20 mouse cellular contexts compared by ENCODE assay signal in the genomic region with DNA sequence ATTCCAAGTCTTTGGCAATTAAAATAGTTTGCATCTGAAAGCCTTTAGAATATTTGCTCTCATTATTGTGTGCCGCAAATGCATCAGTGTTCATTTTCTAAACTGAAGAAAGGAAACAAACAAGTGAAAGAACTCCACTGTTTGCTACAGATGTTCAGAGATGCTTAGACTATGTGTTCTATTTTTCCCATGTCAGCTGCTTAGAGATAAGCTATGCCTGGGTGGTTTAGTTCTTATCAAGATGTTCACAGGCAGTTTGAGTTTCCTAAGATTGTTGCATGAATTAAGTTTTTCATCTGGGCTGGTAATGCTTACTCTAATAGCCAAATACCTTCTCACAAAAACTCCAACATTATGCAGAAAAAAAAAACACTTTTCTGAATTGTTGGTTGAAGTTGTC.
DNase-seq lines count a peak whose midpoint lies in the region; ATAC-seq and TF ChIP-seq lines count a peak whose summit lies in the region.
"Had no signal": no experiment of that assay in that cellular context is flagged by ENCODE, and none has a peak within 500 bp of the region (broad histone marks: within the 10 kb centered on the region; RNA-seq: fewer than 3 reads in every experiment).

No protein-coding gene starts in this region.

- H3K4me1 ChIP-seq in forebrain, embryonic 14.5 days (ENCODE audit: control insufficient read depth, insufficient read depth, low read length): no peaks in the 10 kb centered on the region
- no peaks in the 10 kb centered on the region for H3K4me1 ChIP-seq in forebrain, embryonic 12.5 days
- H3K4me1 ChIP-seq in G1E (ENCODE audit: insufficient read depth, low read depth, low read length): no peaks in the 10 kb centered on the region
- no peaks in the 10 kb centered on the region for H3K4me1 ChIP-seq in forebrain, embryonic 16.5 days (replicated peaks; ENCODE audit: control insufficient read depth, insufficient read depth, low read length)
- H3K4me1 ChIP-seq: embryonic facial prominence, embryonic 10.5 days; embryonic facial prominence, embryonic 12.5 days had no signal

- TF ChIP-seq POLR2A in brain, embryonic 14.5 days (IDR thresholded peaks at IDR 0.05; ENCODE audit: borderline replicate concordance, extremely low read depth, insufficient read depth, insufficient read length, poor library complexity, severe bottlenecking): no peak

- intact Hi-C loops in left cerebral cortex, adult 2 months (cut with DNase I): no loop called here
- intact Hi-C loops in heart, postnatal 25 days (cut with DNase I): no loop called here

- no peak overlapping the region for H3K4me3 ChIP-seq in forebrain, embryonic 14.5 days (ENCODE audit: low read depth, low read length)
- no peak overlapping the region for H3K4me3 ChIP-seq in forebrain, embryonic 12.5 days (replicated peaks)
- no peak overlapping the region for H3K4me3 ChIP-seq in G1E (ENCODE audit: low read depth, low read length)
- H3K4me3 ChIP-seq in forebrain, embryonic 16.5 days (replicated peaks; ENCODE audit: low read length): no peak overlapping the region
- no peak overlapping the region for H3K4me3 ChIP-seq in left cerebral cortex, adult 2 months
- H3K4me3 ChIP-seq: embryonic facial prominence, embryonic 10.5 days; embryonic facial prominence, embryonic 12.5 days had no signal

- H3K27ac ChIP-seq in forebrain, embryonic 14.5 days (ENCODE audit: low read depth, low read length): no peak overlapping the region
- no peak overlapping the region for H3K27ac ChIP-seq in forebrain, embryonic 12.5 days
- no peak overlapping the region for H3K27ac ChIP-seq in forebrain, embryonic 16.5 days (ENCODE audit: low read length)
- no peak overlapping the region for H3K27ac ChIP-seq in left cerebral cortex, adult 2 months
- H3K27ac ChIP-seq: embryonic facial prominence, embryonic 10.5 days; embryonic facial prominence, embryonic 12.5 days had no signal

- no peaks in the 10 kb centered on the region for H3K9me3 ChIP-seq in forebrain, embryonic 14.5 days (replicated peaks; ENCODE audit: control insufficient read depth, low read length)
- no peaks in the 10 kb centered on the region for H3K9me3 ChIP-seq in forebrain, embryonic 12.5 days
- H3K9me3 ChIP-seq in G1E (replicated peaks): no peaks in the 10 kb centered on the region
- no peaks in the 10 kb centered on the region for H3K9me3 ChIP-seq in forebrain, embryonic 16.5 days (ENCODE audit: control insufficient read depth, low read length)
- H3K9me3 ChIP-seq: embryonic facial prominence, embryonic 10.5 days; embryonic facial prominence, embryonic 12.5 days had no signal

- DNase-seq in forebrain, embryonic 14.5 days (ENCODE audit: low spot score): peak; percentile 39
- no peak for DNase-seq in G1E (ENCODE audit: low spot score)
- DNase-seq in brain, embryonic 14.5 days (ENCODE audit: low read depth): peak; percentile 42
- no peak for DNase-seq in left cerebral cortex, adult 2 months (ENCODE audit: extremely low spot score in 1 of 2, low spot score in 2 of 2)
- no peak for DNase-seq in heart, postnatal 25 days (ENCODE audit: low spot score)
- DNase-seq in thymus, postnatal 36 days: no peak
- DNase-seq: adrenal gland, adult 8-10 months; adrenal gland, postnatal 14 days; adrenal gland, postnatal 36 days; cerebellum, adult 11-12 months; cerebellum, adult 2 months; cerebellum, adult 9-10 months; cerebellum, postnatal 10 days; cerebellum, postnatal 25 days had no signal

- no peak overlapping the region for H3K4me2 ChIP-seq in forebrain, embryonic 14.5 days (ENCODE audit: low read length)
- no peak overlapping the region for H3K4me2 ChIP-seq in forebrain, embryonic 12.5 days
- H3K4me2 ChIP-seq in forebrain, embryonic 16.5 days (ENCODE audit: low read length): no peak overlapping the region
- H3K4me2 ChIP-seq: embryonic facial prominence, embryonic 12.5 days had no signal

- peak; percentile 40; the same call in 1 of the 2 replicates for ATAC-seq in forebrain, embryonic 14.5 days
- no peak for ATAC-seq in forebrain, embryonic 12.5 days (ENCODE audit: low FRiP score)
- ATAC-seq in G1E (ENCODE audit: extremely low read depth, insufficient number of reproducible peaks, low FRiP score, poor library complexity, severe bottlenecking): peak; percentile 67
- peak; percentile 67 for ATAC-seq in forebrain, embryonic 16.5 days
- ATAC-seq: activated CD4-positive, CD25-positive, alpha-beta regulatory T cell, adult 4 months; Patski had no signal

- H3K9ac ChIP-seq in forebrain, embryonic 14.5 days (ENCODE audit: low read length): no peak overlapping the region
- H3K9ac ChIP-seq in forebrain, embryonic 12.5 days: no peak overlapping the region
- no peak overlapping the region for H3K9ac ChIP-seq in forebrain, embryonic 16.5 days (replicated peaks; ENCODE audit: low read depth, low read length)
- H3K9ac ChIP-seq: embryonic facial prominence, embryonic 12.5 days had no signal

- WGBS in forebrain, embryonic 14.5 days: 35% methylated on average over 1 of the region's 1 CpGs
- WGBS in forebrain, embryonic 12.5 days: 44% methylated on average over 1 of the region's 1 CpGs
- 29% methylated on average over 1 of the region's 1 CpGs for WGBS in forebrain, embryonic 16.5 days

- TF ChIP-seq CTCF in G1E (IDR thresholded peaks at IDR 0.05; ENCODE audit: low read depth, low read length): no peak
- no peak for TF ChIP-seq CTCF in brain, embryonic 14.5 days (IDR thresholded peaks at IDR 0.05; ENCODE audit: borderline replicate concordance, extremely low read depth, insufficient read depth, insufficient read length)
- no peak for TF ChIP-seq CTCF in left cerebral cortex, adult 2 months (IDR thresholded peaks at IDR 0.05)

- H3K27me3 ChIP-seq in forebrain, embryonic 14.5 days (replicated peaks; ENCODE audit: control insufficient read depth, insufficient read depth, low read length): no peaks in the 10 kb centered on the region
- no peaks in the 10 kb centered on the region for H3K27me3 ChIP-seq in forebrain, embryonic 12.5 days
- no peaks in the 10 kb centered on the region for H3K27me3 ChIP-seq in G1E (ENCODE audit: insufficient read depth, low read length)
- H3K27me3 ChIP-seq in forebrain, embryonic 16.5 days (replicated peaks; ENCODE audit: control insufficient read depth, insufficient read depth, low read length): no peaks in the 10 kb centered on the region
- H3K27me3 ChIP-seq: embryonic facial prominence, embryonic 12.5 days; Patski had no signal

- no peaks in the 10 kb centered on the region for H3K36me3 ChIP-seq in forebrain, embryonic 14.5 days (ENCODE audit: control insufficient read depth, insufficient read depth, low read length)
- H3K36me3 ChIP-seq in forebrain, embryonic 12.5 days (replicated peaks): no peaks in the 10 kb centered on the region
- no peaks in the 10 kb centered on the region for H3K36me3 ChIP-seq in G1E (replicated peaks)
- no peaks in the 10 kb centered on the region for H3K36me3 ChIP-seq in forebrain, embryonic 16.5 days (ENCODE audit: control insufficient read depth, insufficient read depth)
- H3K36me3 ChIP-seq: embryonic facial prominence, embryonic 10.5 days; embryonic facial prominence, embryonic 12.5 days had no signal

Comparison
In these comparisons a context has a peak if more than half of its experiments do, and no peak if none do; other contexts are left out.
1. DNase-seq: peak in forebrain, embryonic 14.5 days (single experiment) and brain, embryonic 14.5 days (single experiment); none in G1E (single experiment), left cerebral cortex, adult 2 months (0 of 2), heart, postnatal 25 days (single experiment) and thymus, postnatal 36 days (0 of 2).